Mouse (Mus musculus) liver, adult 2 months (tissue): Measurements from ENCODE around the gene Lrrc4b.

Source experiments
- CTCF ChIP-seq: fragments of 200-500 bp; IDR thresholded peaks from 2 replicates; pipeline ENCODE4 v1.5.1; 2011; ENCODE audit warnings: low read depth, low read length, control low read depth
- POLR2A ChIP-seq: fragments of 200-500 bp; IDR thresholded peaks from 2 replicates; pipeline ENCODE4 v1.6.1; 2011; ENCODE audit warnings: low read length, control low read depth; ENCODE audit not compliant: insufficient read depth; ENCODE audit errors: extremely low read depth

- TF ChIP-seq POLR2A (no peak), CTCF (no peak)
Observed at GRCm38 (mm10) chr7:44383980-44384715, 44.7 kb upstream of the Lrrc4b start, which contains the start of gene Syt3.
